Mouse (Mus musculus) stomach, postnatal 0 days (tissue): ENCODE data around the gene Kirrel3. TPM values are rescaled to one million over a fixed set of nuclear protein-coding genes. Genes with fewer than 3 reads are reported as not detected.

Experiments used
- ATAC-seq: fragments of 200-750 bp; cut with Nextera tagmentation; 2 replicates; pipeline ENCODE4 v1.8.0; 2017; ENCODE audit not compliant: low FRiP score, low TSS enrichment
- DNase-seq: peaks from one replicate; pipeline ENCODE4 v3.0.0-alpha.2; 2016; ENCODE audit warnings: low spot score
- H3K27ac ChIP-seq: fragments of 300-500 bp; sonication (generic); replicated peaks from 2 replicates; pipeline ENCODE4 v1.5.1; 2014; ENCODE audit warnings: mild to moderate bottlenecking, control low read depth
- H3K27me3 ChIP-seq: fragments of 300-500 bp; sonication (generic); 2 replicates; pipeline ENCODE4 v1.6.1; 2014; ENCODE audit warnings: low read length; ENCODE audit not compliant: control insufficient read depth, insufficient read depth
- H3K36me3 ChIP-seq: fragments of 300-500 bp; sonication (generic); 2 replicates; pipeline ENCODE4 v1.6.1; 2014; ENCODE audit warnings: low read length, mixed read lengths; ENCODE audit not compliant: control insufficient read depth, insufficient read depth
- H3K4me1 ChIP-seq: fragments of 300-500 bp; sonication (generic); replicated peaks from 2 replicates; pipeline ENCODE4 v1.6.1; 2014; ENCODE audit warnings: antibody characterized with exemption; ENCODE audit not compliant: control insufficient read depth, insufficient read depth
- H3K4me2 ChIP-seq: fragments of 300-500 bp; sonication (generic); replicated peaks from 2 replicates; pipeline ENCODE4 v1.6.1; 2014; ENCODE audit warnings: low read depth, mild to moderate bottlenecking, control low read depth, moderate library complexity
- H3K4me3 ChIP-seq: fragments of 300-500 bp; sonication (generic); 2 replicates; pipeline ENCODE4 v1.5.1; 2014; ENCODE audit warnings: low read depth, low read length, control low read depth
- H3K9ac ChIP-seq: fragments of 300-500 bp; sonication (generic); 2 replicates; pipeline ENCODE4 v1.6.1; 2014; ENCODE audit warnings: mild to moderate bottlenecking, low read length, control low read depth, mixed read lengths
- H3K9me3 ChIP-seq: fragments of 300-500 bp; sonication (generic); 2 replicates; pipeline ENCODE4 v1.6.1; 2016; ENCODE audit warnings: low read length; ENCODE audit not compliant: control insufficient read depth
- CTCF ChIP-seq: IDR thresholded peaks from 2 replicates; pipeline ENCODE4 v1.5.1; 2016; ENCODE audit warnings: antibody characterized with exemption, low read depth, mild to moderate bottlenecking, moderate library complexity
- EP300 ChIP-seq: optimal IDR thresholded peaks from 2 replicates; pipeline ENCODE3; 2016; ENCODE audit warnings: antibody characterized with exemption
- WGBS: fragments of 180-500 bp; shearing (Covaris S2); extraction: QIAGEN DNeasy Blood & Tissue Kit; methylation state at CpG from one replicate; pipeline ENCODE4 v1.1.7; 2014; 5-methylcytosine and 5-hydroxymethylcytosine counted together
- polyA plus RNA-seq: library from polyadenylated mRNA; unstranded; fragments of >200 nt; fragmentation: Nextera tagmentation; extraction: Ambion mirVana; gene quantifications from 2 replicates; pipeline ENCODE4 v1.2.1, GENCODE M21; 2015

The Kirrel3 gene
- polyA plus RNA-seq, 1 experiment from 2014 or later: 1.4 TPM

GRCm38 (mm10) chr9:34750887-34751286, 265.2 kb downstream of the Kirrel3 start:
- TF ChIP-seq EP300 (no peak), CTCF (no peak)
- H3K4me2 ChIP-seq: no peak overlapping the region
- H3K27me3 ChIP-seq: no peaks in the 10 kb centered on the region
- WGBS: 41% methylated on average over 2 of the region's 2 CpGs
- no peak overlapping the region for H3K27ac ChIP-seq
- ATAC-seq (peak; percentile 67; the same call in 1 of the 2 replicates), DNase-seq (peak; percentile 15)
- H3K9ac ChIP-seq: no peak overlapping the region
- no peaks in the 10 kb centered on the region for H3K36me3 ChIP-seq
- H3K4me3 ChIP-seq: no peak overlapping the region
- no peaks in the 10 kb centered on the region for H3K9me3 ChIP-seq
- H3K4me1 ChIP-seq: peaks cover 2% of the 10 kb centered on the region; the same call in 1 of the 2 replicates

GRCm38 (mm10) chr9:34752076-34752800, 266.5 kb downstream of the Kirrel3 start:
- DNase-seq (no peak), ATAC-seq (no peak)
- H3K9me3 ChIP-seq: no peaks in the 10 kb centered on the region
- 74% methylated on average over 5 of the region's 5 CpGs for WGBS
- no peak overlapping the region for H3K4me2 ChIP-seq
- H3K4me1 ChIP-seq: peaks cover 2% of the 10 kb centered on the region; the same call in 1 of the 2 replicates
- H3K27ac ChIP-seq: no peak overlapping the region
- H3K9ac ChIP-seq: no peak overlapping the region
- no peak for TF ChIP-seq CTCF
- TF ChIP-seq EP300: no peak
- no peaks in the 10 kb centered on the region for H3K27me3 ChIP-seq
- H3K4me3 ChIP-seq: no peak overlapping the region
- no peaks in the 10 kb centered on the region for H3K36me3 ChIP-seq

GRCm38 (mm10) chr9:34752801-34753170, 267.1 kb downstream of the Kirrel3 start:
- Histone ChIP-seq H3K27me3 (no peaks in the 10 kb centered on the region), H3K4me1 (peaks cover 2% of the 10 kb centered on the region; the same call in 1 of the 2 replicates), H3K4me3 (no peak overlapping the region), H3K4me2 (no peak overlapping the region), H3K27ac (no peak overlapping the region), H3K9me3 (no peaks in the 10 kb centered on the region), H3K9ac (no peak overlapping the region), H3K36me3 (no peaks in the 10 kb centered on the region)
- 15% methylated on average over 4 of the region's 4 CpGs for WGBS
- ATAC-seq (0 out of 2 replicates have a peak, but pooled peaks have one; percentile 40), DNase-seq (peak; percentile 76)
- TF ChIP-seq CTCF: peak; percentile 91
- no peak for TF ChIP-seq EP300

GRCm38 (mm10) chr9:34753891-34754290, 268.2 kb downstream of the Kirrel3 start:
- TF ChIP-seq EP300 (no peak), CTCF (no peak)
- H3K9ac ChIP-seq: no peak overlapping the region
- H3K36me3 ChIP-seq: no peaks in the 10 kb centered on the region
- no peaks in the 10 kb centered on the region for H3K9me3 ChIP-seq
- 77% methylated on average over 5 of the region's 5 CpGs for WGBS
- DNase-seq: no peak
- peaks cover 2% of the 10 kb centered on the region; the same call in 1 of the 2 replicates for H3K4me1 ChIP-seq
- ATAC-seq: no peak
- H3K27ac ChIP-seq: no peak overlapping the region
- no peaks in the 10 kb centered on the region for H3K27me3 ChIP-seq
- H3K4me2 ChIP-seq: no peak overlapping the region
- no peak overlapping the region for H3K4me3 ChIP-seq

- TF ChIP-seq CTCF: no peak
- TF ChIP-seq EP300: no peak
- Histone ChIP-seq H3K36me3 (no peaks in the 10 kb centered on the region), H3K4me2 (no peak overlapping the region), H3K4me1 (peaks cover 2% of the 10 kb centered on the region; the same call in 1 of the 2 replicates), H3K4me3 (no peak overlapping the region), H3K9ac (no peak overlapping the region), H3K27ac (no peak overlapping the region), H3K27me3 (no peaks in the 10 kb centered on the region), H3K9me3 (no peaks in the 10 kb centered on the region)
- ATAC-seq (no peak), DNase-seq (no peak)
- WGBS: 73% methylated on average over 6 of the region's 6 CpGs
Observed at GRCm38 (mm10) chr9:34754523-34755097, 268.9 kb downstream of the Kirrel3 start.

GRCm38 (mm10) chr9:34756055-34756454, 270.4 kb downstream of the Kirrel3 start:
- H3K36me3 ChIP-seq: no peaks in the 10 kb centered on the region
- WGBS: 83% methylated on average over 7 of the region's 7 CpGs
- no peaks in the 10 kb centered on the region for H3K4me1 ChIP-seq
- ATAC-seq (no peak), DNase-seq (no peak)
- H3K9me3 ChIP-seq: no peaks in the 10 kb centered on the region
- H3K27me3 ChIP-seq: no peaks in the 10 kb centered on the region
- no peak overlapping the region for H3K27ac ChIP-seq
- TF ChIP-seq CTCF: no peak
- no peak for TF ChIP-seq EP300
- no peak overlapping the region for H3K4me3 ChIP-seq
- no peak overlapping the region for H3K9ac ChIP-seq
- H3K4me2 ChIP-seq: no peak overlapping the region
